ENCODE assay signal across 8 mouse cellular contexts in the genomic region with DNA sequence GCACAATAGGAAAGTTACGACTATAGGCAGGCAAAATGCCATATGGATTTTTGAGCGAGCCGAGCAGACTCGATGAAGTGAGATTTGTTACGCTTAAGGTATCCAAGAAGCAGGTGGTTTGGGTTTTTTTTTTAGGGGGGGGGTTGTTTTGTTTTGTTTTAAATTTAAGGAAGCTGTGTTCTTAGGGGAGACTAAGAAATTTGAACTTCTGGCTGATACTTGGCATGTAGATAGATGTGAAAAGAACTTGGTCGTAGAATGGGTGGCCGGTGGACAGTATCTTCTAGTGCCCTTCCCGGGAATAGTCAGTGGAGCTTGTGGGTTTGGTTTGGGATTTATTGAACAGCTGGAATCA. TPM values are rescaled to one million over a fixed set of nuclear protein-coding genes. Genes with fewer than 3 reads are reported as not detected.
DNase-seq lines count a peak whose midpoint lies in the region; ATAC-seq and TF ChIP-seq lines count a peak whose summit lies in the region.

No protein-coding gene starts in this region.

- H3K4me2 ChIP-seq in kidney, embryonic 14.5 days (replicated peaks; ENCODE audit: low read depth, low read length) = peak overlapping the region; percentile 70
- peak overlapping the region; percentile 74 for H3K4me2 ChIP-seq in hindbrain, embryonic 11.5 days (replicated peaks; ENCODE audit: low read depth, low read length)
- peak overlapping the region; percentile 62 for H3K4me2 ChIP-seq in midbrain, embryonic 13.5 days (replicated peaks)

- DNase-seq in kidney, postnatal 14 days = no peak
- no peak for DNase-seq in hindbrain, embryonic 11.5 days (ENCODE audit: low spot score)
- no peak for DNase-seq in layer of hippocampus, adult 18-20 months (ENCODE audit: low spot score in 2 of 2)
- DNase-seq in spleen, postnatal 4 days (ENCODE audit: low spot score in 2 of 2) = no peak
- no peak for DNase-seq in layer of hippocampus, postnatal 25 days (ENCODE audit: extremely low spot score in 1 of 2, low spot score in 1 of 2)

- no peaks in the 10 kb centered on the region for H3K36me3 ChIP-seq in kidney, embryonic 14.5 days (ENCODE audit: control insufficient read depth, insufficient read depth, low read length)
- no peaks in the 10 kb centered on the region for H3K36me3 ChIP-seq in hindbrain, embryonic 11.5 days (ENCODE audit: control insufficient read depth, insufficient read depth, low read length)
- H3K36me3 ChIP-seq in midbrain, embryonic 13.5 days = no peaks in the 10 kb centered on the region

- no peak for TF ChIP-seq POLR2A in bone marrow, adult 2 months (IDR thresholded peaks at IDR 0.05; ENCODE audit: borderline replicate concordance, control insufficient read depth, low read depth, low read length)

- no peak for ATAC-seq in kidney, embryonic 14.5 days (ENCODE audit: low FRiP score, low TSS enrichment)
- ATAC-seq in hindbrain, embryonic 11.5 days (ENCODE audit: low FRiP score) = no peak
- ATAC-seq in midbrain, embryonic 13.5 days = no peak

- no peaks in the 10 kb centered on the region for H3K9me3 ChIP-seq in kidney, embryonic 14.5 days (ENCODE audit: control insufficient read depth, low read length)
- H3K9me3 ChIP-seq in hindbrain, embryonic 11.5 days (ENCODE audit: control insufficient read depth, low read length) = no peaks in the 10 kb centered on the region
- no peaks in the 10 kb centered on the region for H3K9me3 ChIP-seq in midbrain, embryonic 13.5 days

- TF ChIP-seq CTCF in bone marrow, adult 2 months (IDR thresholded peaks at IDR 0.05; ENCODE audit: control insufficient read depth, insufficient read depth, low read length) = no peak

- H3K27ac ChIP-seq in kidney, embryonic 14.5 days (ENCODE audit: low read depth, low read length) = peak overlapping the region; percentile 92; the same call in 1 of the 2 replicates
- no peak overlapping the region for H3K27ac ChIP-seq in bone marrow, adult 2 months (ENCODE audit: control insufficient read depth, insufficient read depth, low read depth, low read length, poor library complexity)
- peak overlapping the region; percentile 95; the same call in 1 of the 2 replicates for H3K27ac ChIP-seq in hindbrain, embryonic 11.5 days (ENCODE audit: low read depth, low read length)
- peak overlapping the region; percentile 95 for H3K27ac ChIP-seq in midbrain, embryonic 13.5 days

- H3K27me3 ChIP-seq in kidney, embryonic 14.5 days (ENCODE audit: control insufficient read depth, insufficient read depth, low read length) = no peaks in the 10 kb centered on the region
- no peaks in the 10 kb centered on the region for H3K27me3 ChIP-seq in hindbrain, embryonic 11.5 days (ENCODE audit: control insufficient read depth, insufficient read depth, low read length)
- H3K27me3 ChIP-seq in midbrain, embryonic 13.5 days = no peaks in the 10 kb centered on the region

- under 1% methylated on average over 8 of the region's 8 CpGs for WGBS in kidney, embryonic 14.5 days
- WGBS in bone marrow, adult 2 months = 1% methylated on average over 8 of the region's 8 CpGs
- 0% methylated on average over 8 of the region's 8 CpGs for WGBS in hindbrain, embryonic 11.5 days
- 0% methylated on average over 8 of the region's 8 CpGs for WGBS in midbrain, embryonic 13.5 days

- peak overlapping the region; percentile 92 for H3K9ac ChIP-seq in kidney, embryonic 14.5 days (ENCODE audit: low read depth, low read length)
- peak overlapping the region; percentile 95 for H3K9ac ChIP-seq in hindbrain, embryonic 11.5 days (ENCODE audit: low read depth, low read length)
- H3K9ac ChIP-seq in midbrain, embryonic 13.5 days (replicated peaks) = peak overlapping the region; percentile 96

- peaks cover 18% of the 10 kb centered on the region for H3K4me1 ChIP-seq in kidney, embryonic 14.5 days (ENCODE audit: control insufficient read depth, insufficient read depth, low read length)
- peaks cover 2% of the 10 kb centered on the region; the same call in 1 of the 2 replicates for H3K4me1 ChIP-seq in bone marrow, adult 2 months (ENCODE audit: control insufficient read depth, insufficient read depth, low read length)
- no peaks in the 10 kb centered on the region for H3K4me1 ChIP-seq in hindbrain, embryonic 11.5 days (replicated peaks; ENCODE audit: control insufficient read depth, insufficient read depth, low read length)
- H3K4me1 ChIP-seq in midbrain, embryonic 13.5 days (replicated peaks) = peaks cover 26% of the 10 kb centered on the region

- peak overlapping the region; percentile 84 for H3K4me3 ChIP-seq in kidney, embryonic 14.5 days (ENCODE audit: low read length)
- H3K4me3 ChIP-seq in bone marrow, adult 2 months (replicated peaks; ENCODE audit: control insufficient read depth, low read depth, low read length) = peak overlapping the region; percentile 99
- peak overlapping the region; percentile 97 for H3K4me3 ChIP-seq in hindbrain, embryonic 11.5 days (ENCODE audit: low read depth, low read length)
- peak overlapping the region; percentile 93 for H3K4me3 ChIP-seq in midbrain, embryonic 13.5 days (replicated peaks)

RNA-seq across cellular contexts. Expression of a gene that starts 0.7 kb away (rescaled TPM):
- polyA plus RNA-seq in kidney, embryonic 14.5 days (2014; fragmentation: Nextera tagmentation; extraction: Ambion mirVana) = 20.3 and 23.0 TPM in 2 replicates
- polyA plus RNA-seq in bone marrow, adult 2 months (2011; ENCODE audit: insufficient read depth, insufficient read length, low replicate concordance, missing spikeins) = 8.1 and 24.6 TPM in 2 replicates
- polyA plus RNA-seq in hindbrain, embryonic 11.5 days (2014; fragmentation: Nextera tagmentation; extraction: Ambion mirVana) = 24.6 and 29.7 TPM in 2 replicates
- 15.6 and 17.8 TPM in 2 replicates for polyA plus RNA-seq in midbrain, embryonic 13.5 days (2015; fragmentation: Nextera tagmentation; extraction: Ambion mirVana)
- total RNA-seq in layer of hippocampus, adult 18-20 months (2021) = 10 to 100 TPM; 82.2 to 82.6 TPM
- total RNA-seq in layer of hippocampus, postnatal 25 days (2021) = 10 to 100 TPM; 70.2 to 72.0 TPM

RNA-seq across cellular contexts. Expression of a gene that starts 33.3 kb away (rescaled TPM):
- 134 and 179 TPM in 2 replicates for polyA plus RNA-seq in kidney, embryonic 14.5 days (2014; fragmentation: Nextera tagmentation; extraction: Ambion mirVana)
- polyA plus RNA-seq in bone marrow, adult 2 months (2011; ENCODE audit: insufficient read depth, insufficient read length, low replicate concordance, missing spikeins) = 74.1 and 129 TPM in 2 replicates
- polyA plus RNA-seq in hindbrain, embryonic 11.5 days (2014; fragmentation: Nextera tagmentation; extraction: Ambion mirVana) = 220 and 223 TPM in 2 replicates
- 104 and 122 TPM in 2 replicates for polyA plus RNA-seq in midbrain, embryonic 13.5 days (2015; fragmentation: Nextera tagmentation; extraction: Ambion mirVana)
- total RNA-seq in layer of hippocampus, adult 18-20 months (2021) = 10 to 100 TPM; 31.5 to 32.7 TPM
- 10 to 100 TPM; 30.8 to 31.0 TPM for total RNA-seq in layer of hippocampus, postnatal 25 days (2021)
